Mouse (Mus musculus): ENCODE data around the gene Btnl4.

Gene Btnl4

DNA sequence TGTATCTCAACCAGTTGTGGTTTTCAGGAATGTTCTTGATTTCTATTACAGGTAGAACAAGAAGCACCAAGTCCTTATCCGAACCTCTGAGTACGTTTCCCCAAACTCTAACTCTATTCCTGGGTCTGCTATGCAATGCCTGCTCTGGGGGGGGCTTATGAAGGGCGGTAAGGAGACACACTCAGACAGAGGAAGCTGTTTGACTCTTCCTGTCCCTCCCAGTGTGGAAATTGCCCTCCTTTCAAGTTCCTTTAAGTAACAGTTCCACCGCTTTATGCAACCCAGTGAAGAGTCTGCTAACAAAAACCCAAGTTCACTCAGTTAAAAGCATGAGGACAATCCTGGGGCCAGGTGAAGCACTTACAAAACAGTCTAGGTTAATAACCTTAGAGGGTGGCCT is 40.0 kb downstream of the Btnl4 start:
- no peak for DNase-seq (ENCODE audit: low spot score in 2 of 2)

DNA sequence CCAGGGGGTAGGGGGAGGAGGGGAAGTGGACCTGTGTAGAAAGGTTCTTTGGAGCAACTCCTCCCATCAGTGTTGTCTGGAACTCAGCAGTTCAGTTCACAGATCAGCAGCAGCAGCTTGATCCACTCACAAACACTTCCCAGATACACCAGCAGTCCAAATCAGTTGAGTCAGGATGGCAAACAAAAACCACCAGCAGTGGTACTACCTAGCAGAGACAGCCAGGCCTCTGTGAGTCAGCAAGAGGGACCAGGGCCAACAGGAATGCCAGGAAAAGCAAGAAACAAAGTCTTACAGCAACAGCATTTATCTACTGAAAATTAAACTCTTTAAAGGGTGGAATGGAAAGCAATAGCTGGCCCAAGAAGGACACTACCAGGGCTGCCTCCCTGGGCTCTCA is 49.5 kb downstream of the Btnl4 start:
- DNase-seq (ENCODE audit: low spot score in 2 of 2), result no peak

GRCm38 (mm10) chr17:34420014-34420413 is 57.1 kb downstream of the Btnl4 start:
- no peak for DNase-seq (ENCODE audit: low spot score in 2 of 2)

Measured in urinary bladder, postnatal 36 days (tissue).